Mouse (Mus musculus) embryonic facial prominence, embryonic 15.5 days (tissue): Measurements from ENCODE around the gene Luzp2. TPM values are rescaled to one million over a fixed set of nuclear protein-coding genes. Genes with fewer than 3 reads are reported as not detected.

ENCODE experiments used
- ATAC-seq: fragments of 200-750 bp; cut with Nextera tagmentation; 2 replicates; pipeline ENCODE4 v1.8.0; 2017; ENCODE audit warnings: low read depth, moderate TSS enrichment; ENCODE audit not compliant: insufficient number of reproducible peaks, low FRiP score, low TSS enrichment
- H3K27ac ChIP-seq: fragments of 300-500 bp; sonication (generic); replicated peaks from 2 replicates; pipeline ENCODE4 v1.5.1; 2015; ENCODE audit warnings: mild to moderate bottlenecking, inconsistent platforms
- H3K27me3 ChIP-seq: fragments of 300-500 bp; sonication (generic); 2 replicates; pipeline ENCODE4 v1.6.1; 2015; ENCODE audit warnings: inconsistent platforms
- H3K36me3 ChIP-seq: fragments of 300-500 bp; sonication (generic); 2 replicates; pipeline ENCODE4 v1.6.1; 2015; ENCODE audit warnings: mild to moderate bottlenecking, inconsistent platforms
- H3K4me1 ChIP-seq: fragments of 300-500 bp; sonication (generic); 2 replicates; pipeline ENCODE4 v1.6.1; 2015; ENCODE audit warnings: inconsistent platforms
- H3K4me2 ChIP-seq: fragments of 300-500 bp; sonication (generic); replicated peaks from 2 replicates; pipeline ENCODE4 v1.6.1; 2015; ENCODE audit warnings: mild to moderate bottlenecking, inconsistent platforms
- H3K4me3 ChIP-seq: fragments of 300-500 bp; sonication (generic); replicated peaks from 2 replicates; pipeline ENCODE4 v1.5.1; 2015; ENCODE audit warnings: mild to moderate bottlenecking, inconsistent platforms
- H3K9ac ChIP-seq: fragments of 300-500 bp; sonication (generic); 2 replicates; pipeline ENCODE4 v1.6.1; 2015; ENCODE audit warnings: inconsistent platforms
- H3K9me3 ChIP-seq: fragments of 300-500 bp; sonication (generic); replicated peaks from 2 replicates; pipeline ENCODE4 v1.6.1; 2016; ENCODE audit warnings: inconsistent platforms
- WGBS: fragments of 180-500 bp; shearing (Covaris S2); methylation state at CpG from one replicate; pipeline ENCODE4 v1.1.7; 2015; 5-methylcytosine and 5-hydroxymethylcytosine counted together
- polyA plus RNA-seq: library from polyadenylated mRNA; unstranded; fragments of >200 nt; fragmentation: Nextera tagmentation; extraction: Ambion mirVana; gene quantifications from 2 replicates; pipeline ENCODE4 v1.2.1, GENCODE M21; 2015

The Luzp2 gene
- polyA plus RNA-seq, 1 experiment from 2014 or later = 3.7 TPM

- H3K4me2 ChIP-seq = no peak overlapping the region
- no peak overlapping the region for H3K27ac ChIP-seq
- ATAC-seq = no peak
- H3K36me3 ChIP-seq = no peaks in the 10 kb centered on the region
- 75% methylated on average over 4 of the region's 4 CpGs for WGBS
- no peaks in the 10 kb centered on the region for H3K4me1 ChIP-seq
- no peak overlapping the region for H3K9ac ChIP-seq
- no peaks in the 10 kb centered on the region for H3K9me3 ChIP-seq
- no peaks in the 10 kb centered on the region for H3K27me3 ChIP-seq
- no peak overlapping the region for H3K4me3 ChIP-seq
Measured at GRCm38 (mm10) chr7:54878928-54879644, 43.8 kb downstream of the Luzp2 start.

DNA sequence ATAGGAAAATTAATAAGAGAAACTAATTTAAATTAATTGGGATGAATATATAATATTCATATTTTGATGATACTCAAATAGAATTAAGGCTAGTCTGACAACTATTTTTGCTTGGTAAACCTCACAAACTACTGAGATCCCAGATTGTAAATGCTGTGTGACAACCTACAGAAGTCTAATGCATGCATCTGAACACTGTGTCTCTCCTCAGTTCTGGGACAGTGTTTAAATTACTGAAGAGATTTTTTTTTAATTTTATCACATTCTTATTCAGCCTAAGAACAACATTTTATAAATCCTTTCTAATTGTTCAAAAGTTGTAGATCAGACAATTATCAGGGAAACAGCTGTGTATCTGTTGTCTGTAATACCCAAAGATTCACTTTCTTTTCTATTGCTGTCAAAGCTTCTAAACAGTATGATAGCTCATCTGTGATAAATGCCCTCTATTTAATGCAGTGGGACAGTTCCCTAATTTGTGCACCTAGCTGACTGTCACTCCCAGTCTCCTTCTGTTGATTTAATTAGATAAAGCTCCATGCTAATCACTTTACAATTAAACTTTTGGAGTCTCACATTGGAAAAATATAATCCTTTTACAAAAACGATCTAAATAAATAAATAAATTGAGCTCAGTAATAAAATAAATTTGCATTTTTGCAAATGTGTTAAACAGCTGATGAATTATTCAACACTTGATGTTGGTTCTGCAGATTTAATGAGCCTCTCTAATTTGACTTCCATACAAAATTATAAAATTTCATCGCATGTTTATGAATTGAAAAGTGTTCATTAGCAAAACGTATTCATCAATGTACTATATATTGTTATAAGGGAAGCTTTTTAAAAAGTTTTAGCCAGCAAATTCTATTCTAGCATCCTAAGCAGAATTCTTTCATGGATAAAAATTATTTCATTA, 58.7 kb downstream of the Luzp2 start:
- ATAC-seq = no peak
- Histone ChIP-seq H3K4me3 (no peak overlapping the region), H3K9ac (no peak overlapping the region), H3K4me2 (no peak overlapping the region), H3K27ac (no peak overlapping the region), H3K36me3 (no peaks in the 10 kb centered on the region), H3K4me1 (no peaks in the 10 kb centered on the region), H3K27me3 (no peaks in the 10 kb centered on the region), H3K9me3 (no peaks in the 10 kb centered on the region)
- WGBS = 77% methylated on average over 3 of the region's 3 CpGs

DNA sequence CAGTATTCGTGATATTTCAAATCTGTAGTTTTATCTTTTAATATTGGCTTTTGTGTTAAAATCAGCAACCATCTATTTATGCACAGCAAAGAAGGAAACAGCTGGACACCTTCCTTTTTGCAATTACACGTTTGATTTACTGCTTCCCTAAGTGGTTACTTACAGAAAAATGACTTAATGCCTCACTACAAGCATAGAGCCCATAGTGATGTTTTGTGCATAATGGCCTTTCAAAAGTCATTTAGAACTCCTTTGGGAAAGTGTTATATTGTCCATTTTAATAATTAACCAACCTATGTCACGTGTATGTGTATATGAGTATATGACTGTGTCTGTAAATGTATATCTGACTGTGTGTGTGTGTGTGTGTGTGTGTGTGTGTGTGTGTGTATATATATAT, 63.3 kb downstream of the Luzp2 start:
- WGBS = 76% methylated on average over 3 of the region's 3 CpGs
- no peak overlapping the region for H3K4me3 ChIP-seq
- no peaks in the 10 kb centered on the region for H3K4me1 ChIP-seq
- H3K9ac ChIP-seq = no peak overlapping the region
- no peaks in the 10 kb centered on the region for H3K36me3 ChIP-seq
- no peak overlapping the region for H3K4me2 ChIP-seq
- no peak overlapping the region for H3K27ac ChIP-seq
- H3K27me3 ChIP-seq = no peaks in the 10 kb centered on the region
- no peak for ATAC-seq
- H3K9me3 ChIP-seq = no peaks in the 10 kb centered on the region

GRCm38 (mm10) chr7:54909958-54910357, 74.7 kb downstream of the Luzp2 start:
- no peak overlapping the region for H3K9ac ChIP-seq
- 23% methylated on average over 7 of the region's 7 CpGs for WGBS
- no peaks in the 10 kb centered on the region for H3K4me1 ChIP-seq
- no peak overlapping the region for H3K4me3 ChIP-seq
- H3K4me2 ChIP-seq = no peak overlapping the region
- no peak for ATAC-seq
- no peaks in the 10 kb centered on the region for H3K27me3 ChIP-seq
- no peak overlapping the region for H3K27ac ChIP-seq
- H3K36me3 ChIP-seq = no peaks in the 10 kb centered on the region
- H3K9me3 ChIP-seq = no peaks in the 10 kb centered on the region

GRCm38 (mm10) chr7:54914030-54914429, 78.7 kb downstream of the Luzp2 start:
- no peak overlapping the region for H3K4me3 ChIP-seq
- H3K27me3 ChIP-seq = no peaks in the 10 kb centered on the region
- ATAC-seq = no peak
- H3K4me2 ChIP-seq = no peak overlapping the region
- H3K36me3 ChIP-seq = no peaks in the 10 kb centered on the region
- no peak overlapping the region for H3K9ac ChIP-seq
- no peaks in the 10 kb centered on the region for H3K4me1 ChIP-seq
- no peaks in the 10 kb centered on the region for H3K9me3 ChIP-seq
- no peak overlapping the region for H3K27ac ChIP-seq
- WGBS = 8% methylated on average over 1 of the region's 1 CpGs

DNA sequence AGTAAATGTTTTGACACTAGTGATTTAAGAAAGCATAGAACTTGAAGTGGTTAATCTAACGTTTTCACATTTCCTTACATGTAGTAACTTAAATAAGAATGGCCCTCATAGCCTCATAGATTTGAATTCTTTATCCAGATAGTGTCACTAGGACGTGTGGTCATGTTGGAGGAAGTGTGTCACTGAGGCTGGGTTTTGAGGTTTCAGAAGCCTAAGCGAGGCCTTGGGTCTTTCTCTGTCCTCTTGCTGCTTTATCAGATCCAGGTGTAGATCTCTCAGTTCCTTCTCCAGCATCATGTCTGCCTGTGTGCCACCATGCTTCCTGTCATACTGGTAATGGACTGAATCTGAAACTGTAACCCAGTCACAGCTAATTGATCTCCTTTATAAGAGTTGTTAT, 86.7 kb downstream of the Luzp2 start:
- 68% methylated on average over 3 of the region's 3 CpGs for WGBS
- no peak for ATAC-seq
- no peak overlapping the region for H3K9ac ChIP-seq
- H3K27ac ChIP-seq = no peak overlapping the region
- no peaks in the 10 kb centered on the region for H3K9me3 ChIP-seq
- no peak overlapping the region for H3K4me2 ChIP-seq
- H3K4me1 ChIP-seq = no peaks in the 10 kb centered on the region
- H3K27me3 ChIP-seq = no peaks in the 10 kb centered on the region
- H3K36me3 ChIP-seq = no peaks in the 10 kb centered on the region
- H3K4me3 ChIP-seq = no peak overlapping the region

GRCm38 (mm10) chr7:54956759-54957158, 121.5 kb downstream of the Luzp2 start:
- H3K27ac ChIP-seq = no peak overlapping the region
- no peaks in the 10 kb centered on the region for H3K36me3 ChIP-seq
- no peak for ATAC-seq
- H3K4me2 ChIP-seq = no peak overlapping the region
- no peaks in the 10 kb centered on the region for H3K4me1 ChIP-seq
- no peak overlapping the region for H3K4me3 ChIP-seq
- H3K27me3 ChIP-seq = no peaks in the 10 kb centered on the region
- H3K9me3 ChIP-seq = no peaks in the 10 kb centered on the region
- no peak overlapping the region for H3K9ac ChIP-seq
- WGBS = 83% methylated on average over 2 of the region's 2 CpGs

GRCm38 (mm10) chr7:54962678-54963077, 127.4 kb downstream of the Luzp2 start:
- 72% methylated on average over 4 of the region's 4 CpGs for WGBS
- Histone ChIP-seq H3K4me3 (no peak overlapping the region), H3K4me1 (no peaks in the 10 kb centered on the region), H3K27ac (no peak overlapping the region), H3K27me3 (no peaks in the 10 kb centered on the region), H3K9me3 (no peaks in the 10 kb centered on the region), H3K9ac (no peak overlapping the region), H3K4me2 (no peak overlapping the region), H3K36me3 (no peaks in the 10 kb centered on the region)
- ATAC-seq = no peak

DNA sequence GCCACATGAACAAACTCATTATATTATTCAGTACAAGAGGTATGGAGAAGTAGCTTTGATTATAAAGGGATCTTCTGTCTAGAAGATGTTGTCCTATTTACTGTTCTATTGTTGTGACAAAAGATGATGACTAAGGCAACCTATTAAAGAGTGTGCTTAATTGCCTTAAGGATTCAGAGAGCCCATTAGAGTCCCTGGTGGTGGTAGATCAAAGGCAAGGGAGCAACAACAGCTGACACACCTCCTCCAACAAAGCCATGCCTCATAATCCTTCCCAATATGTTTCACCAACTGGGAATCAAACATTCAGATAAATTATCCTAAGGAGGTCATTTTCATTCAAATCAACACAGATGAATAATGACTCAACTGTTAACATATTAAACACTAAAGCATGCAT, 142.1 kb downstream of the Luzp2 start:
- H3K4me3 ChIP-seq = no peak overlapping the region
- no peaks in the 10 kb centered on the region for H3K27me3 ChIP-seq
- no peaks in the 10 kb centered on the region for H3K36me3 ChIP-seq
- H3K9me3 ChIP-seq = no peaks in the 10 kb centered on the region
- H3K4me2 ChIP-seq = no peak overlapping the region
- no peak for ATAC-seq
- H3K4me1 ChIP-seq = no peaks in the 10 kb centered on the region
- H3K9ac ChIP-seq = no peak overlapping the region
- H3K27ac ChIP-seq = no peak overlapping the region

DNA sequence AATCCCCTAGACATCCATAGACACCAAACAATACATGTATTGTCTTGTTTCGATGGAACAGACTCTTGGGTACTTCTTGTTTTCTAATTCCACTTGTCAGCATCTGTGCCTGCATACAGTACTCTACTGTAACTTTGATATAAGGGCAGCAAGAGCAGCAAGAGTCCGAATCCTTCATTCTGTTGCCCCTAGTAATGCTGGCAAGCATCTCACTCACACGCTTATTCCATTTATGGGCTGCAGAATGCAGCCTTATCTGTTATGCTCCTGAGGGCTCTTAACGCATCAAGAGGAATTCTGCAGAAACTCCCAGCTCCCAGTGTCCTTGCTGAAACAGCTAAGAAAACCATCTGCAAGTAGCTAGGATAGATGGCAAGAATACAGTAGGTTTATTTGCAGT, 145.3 kb downstream of the Luzp2 start:
- 67% methylated on average over 4 of the region's 4 CpGs for WGBS
- no peaks in the 10 kb centered on the region for H3K9me3 ChIP-seq

DNA sequence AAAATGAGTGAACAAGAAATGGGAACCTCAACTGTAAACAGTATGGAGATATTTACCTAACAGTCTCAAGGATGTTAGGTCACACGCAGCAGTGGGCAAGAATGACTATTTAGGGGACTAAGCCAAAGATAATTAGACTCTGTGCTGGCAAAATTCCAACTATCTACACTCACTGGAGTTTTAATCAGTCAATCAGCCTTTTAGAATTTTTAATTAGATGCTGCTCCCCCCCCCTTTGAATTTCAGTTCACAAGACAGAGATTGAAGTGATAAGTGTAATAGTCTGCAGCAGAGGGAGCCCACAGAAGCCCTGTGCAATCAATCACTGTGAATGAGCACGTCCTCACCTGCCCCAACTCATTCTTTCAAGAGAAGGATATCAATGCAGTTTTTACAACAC, 165.1 kb downstream of the Luzp2 start:
- H3K27me3 ChIP-seq = no peaks in the 10 kb centered on the region
- no peak for ATAC-seq
- H3K9ac ChIP-seq = no peak overlapping the region
- H3K4me1 ChIP-seq = no peaks in the 10 kb centered on the region
- 45% methylated on average over 2 of the region's 2 CpGs for WGBS
- H3K36me3 ChIP-seq = no peaks in the 10 kb centered on the region
- H3K4me3 ChIP-seq = no peak overlapping the region
- no peak overlapping the region for H3K4me2 ChIP-seq
- H3K27ac ChIP-seq = no peak overlapping the region
- no peaks in the 10 kb centered on the region for H3K9me3 ChIP-seq

More for the DNA sequence above, 145.3 kb downstream of the Luzp2 start:
- H3K36me3 ChIP-seq = no peaks in the 10 kb centered on the region
- no peaks in the 10 kb centered on the region for H3K27me3 ChIP-seq
- ATAC-seq = no peak
- no peaks in the 10 kb centered on the region for H3K4me1 ChIP-seq
- H3K4me2 ChIP-seq = no peak overlapping the region
- no peak overlapping the region for H3K9ac ChIP-seq
- no peak overlapping the region for H3K27ac ChIP-seq
- no peak overlapping the region for H3K4me3 ChIP-seq
